Mouse (Mus musculus) intestine, embryonic 15.5 days (tissue): Measurements from ENCODE around the gene Gstp3. TPM values are rescaled to one million over a fixed set of nuclear protein-coding genes. Genes with fewer than 3 reads are reported as not detected.

Source experiments
- ATAC-seq: fragments of 200-750 bp; cut with Nextera tagmentation; 2 replicates; pipeline ENCODE4 v1.8.0; 2017; ENCODE audit warnings: moderate TSS enrichment, moderate library complexity
- H3K27ac ChIP-seq: fragments of 300-500 bp; sonication (generic); 2 replicates; pipeline ENCODE4 v1.5.1; 2015; ENCODE audit warnings: mild to moderate bottlenecking, inconsistent platforms
- H3K27me3 ChIP-seq: fragments of 300-500 bp; sonication (generic); replicated peaks from 2 replicates; pipeline ENCODE4 v1.6.1; 2015; ENCODE audit warnings: inconsistent platforms
- H3K36me3 ChIP-seq: fragments of 300-500 bp; sonication (generic); 2 replicates; pipeline ENCODE4 v1.6.1; 2015; ENCODE audit warnings: inconsistent platforms
- H3K4me1 ChIP-seq: fragments of 300-500 bp; sonication (generic); replicated peaks from 2 replicates; pipeline ENCODE4 v1.6.1; 2015; ENCODE audit warnings: inconsistent platforms
- H3K4me2 ChIP-seq: fragments of 300-500 bp; sonication (generic); replicated peaks from 2 replicates; pipeline ENCODE4 v1.6.1; 2015; ENCODE audit warnings: mild to moderate bottlenecking, inconsistent platforms
- H3K4me3 ChIP-seq: fragments of 300-500 bp; sonication (generic); replicated peaks from 2 replicates; pipeline ENCODE4 v1.5.1; 2015; ENCODE audit warnings: inconsistent platforms
- H3K9ac ChIP-seq: fragments of 300-500 bp; sonication (generic); 2 replicates; pipeline ENCODE4 v1.6.1; 2015; ENCODE audit warnings: inconsistent platforms
- H3K9me3 ChIP-seq: fragments of 300-500 bp; sonication (generic); 2 replicates; pipeline ENCODE4 v1.6.1; 2016; ENCODE audit warnings: inconsistent platforms
- WGBS: fragments of 180-500 bp; shearing (Covaris S2); methylation state at CpG from one replicate; pipeline ENCODE4 v1.1.7; 2015; 5-methylcytosine and 5-hydroxymethylcytosine counted together
- polyA plus RNA-seq: library from polyadenylated mRNA; unstranded; fragments of >200 nt; fragmentation: Nextera tagmentation; extraction: Ambion mirVana; gene quantifications from 2 replicates; pipeline ENCODE4 v1.2.1, GENCODE M21; 2015

Gstp3 gene
- polyA plus RNA-seq, 1 experiment from 2014 or later: 6.9 TPM

DNA sequence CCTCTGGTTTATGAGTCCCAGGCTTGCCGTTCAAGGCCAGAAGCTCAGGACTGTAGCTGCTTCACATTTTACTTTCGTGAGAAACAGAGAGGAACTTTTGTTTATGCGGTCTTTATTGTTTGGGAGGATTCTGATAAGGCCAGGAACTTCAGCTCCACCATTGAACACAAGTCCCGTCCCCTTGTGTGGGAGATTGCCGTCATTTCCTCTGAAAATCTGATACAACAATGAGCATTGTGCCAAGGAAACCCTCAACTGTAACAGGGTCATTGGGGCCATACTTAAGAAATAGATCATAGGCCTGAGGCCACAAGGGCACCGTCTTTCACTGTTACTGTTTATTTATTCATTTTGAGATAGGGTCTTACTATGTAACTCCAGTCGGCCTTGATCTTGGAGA lies 36.2 kb downstream of the Gstp3 start:
- 65% methylated on average over 7 of the region's 7 CpGs for WGBS

DNA sequence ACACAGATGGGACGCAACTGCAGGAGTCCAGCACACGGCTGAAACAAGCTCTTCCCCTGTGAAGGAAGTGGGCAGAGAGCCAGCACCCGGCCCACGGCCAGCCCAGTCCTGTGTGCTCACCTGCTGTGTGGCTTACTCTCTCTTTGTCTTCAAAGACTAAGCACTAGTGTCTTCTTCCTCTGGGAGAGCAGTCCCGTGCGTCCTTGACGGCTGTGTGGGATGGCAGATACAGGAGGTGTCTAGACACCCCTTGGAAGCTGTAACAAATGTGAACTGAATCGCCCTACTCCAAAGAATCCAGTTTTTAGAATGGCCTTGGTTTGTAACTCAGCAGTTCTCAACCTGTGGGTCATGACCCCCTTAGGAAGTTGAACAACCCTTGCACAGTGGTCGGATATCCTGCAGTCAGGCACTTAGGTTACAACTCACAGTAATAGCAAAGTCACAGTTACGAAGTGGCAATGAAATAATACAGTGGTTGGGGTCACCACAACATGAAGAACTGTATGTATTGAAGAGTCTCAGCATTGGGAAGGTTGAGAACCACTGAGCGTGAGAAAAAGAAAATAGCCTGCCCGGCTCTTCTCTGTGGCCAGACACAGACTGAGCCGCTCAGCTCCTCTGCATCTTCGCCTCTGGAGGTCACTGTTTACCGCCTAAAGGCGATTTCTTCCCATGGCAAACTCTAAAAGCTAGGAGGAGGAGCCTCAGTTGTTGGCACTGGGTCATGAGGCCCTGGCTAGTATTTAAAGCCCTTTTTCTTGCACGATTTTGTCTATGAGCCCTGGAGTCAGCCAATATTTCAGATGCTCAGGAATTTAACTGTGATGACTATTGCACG lies 40.4 kb downstream of the Gstp3 start:
- 31% methylated on average over 18 of the region's 18 CpGs for WGBS
- H3K27ac ChIP-seq: no peak overlapping the region
- H3K9ac ChIP-seq: no peak overlapping the region
- no peak overlapping the region for H3K4me3 ChIP-seq
- peak overlapping the region; percentile 2; the same call in 1 of the 2 replicates for H3K4me2 ChIP-seq
- ATAC-seq: peak; percentile 94
- H3K4me1 ChIP-seq: peaks cover 3% of the 10 kb centered on the region; the same call in 1 of the 2 replicates
- H3K27me3 ChIP-seq: no peaks in the 10 kb centered on the region
- H3K36me3 ChIP-seq: no peaks in the 10 kb centered on the region
- H3K9me3 ChIP-seq: no peaks in the 10 kb centered on the region

More for the DNA sequence above, 36.2 kb downstream of the Gstp3 start:
- Histone ChIP-seq H3K27ac (no peak overlapping the region), H3K9me3 (no peaks in the 10 kb centered on the region), H3K9ac (no peak overlapping the region), H3K36me3 (no peaks in the 10 kb centered on the region), H3K27me3 (no peaks in the 10 kb centered on the region), H3K4me3 (no peak overlapping the region), H3K4me1 (peaks cover 3% of the 10 kb centered on the region; the same call in 1 of the 2 replicates), H3K4me2 (no peak overlapping the region)
- ATAC-seq: no peak

DNA sequence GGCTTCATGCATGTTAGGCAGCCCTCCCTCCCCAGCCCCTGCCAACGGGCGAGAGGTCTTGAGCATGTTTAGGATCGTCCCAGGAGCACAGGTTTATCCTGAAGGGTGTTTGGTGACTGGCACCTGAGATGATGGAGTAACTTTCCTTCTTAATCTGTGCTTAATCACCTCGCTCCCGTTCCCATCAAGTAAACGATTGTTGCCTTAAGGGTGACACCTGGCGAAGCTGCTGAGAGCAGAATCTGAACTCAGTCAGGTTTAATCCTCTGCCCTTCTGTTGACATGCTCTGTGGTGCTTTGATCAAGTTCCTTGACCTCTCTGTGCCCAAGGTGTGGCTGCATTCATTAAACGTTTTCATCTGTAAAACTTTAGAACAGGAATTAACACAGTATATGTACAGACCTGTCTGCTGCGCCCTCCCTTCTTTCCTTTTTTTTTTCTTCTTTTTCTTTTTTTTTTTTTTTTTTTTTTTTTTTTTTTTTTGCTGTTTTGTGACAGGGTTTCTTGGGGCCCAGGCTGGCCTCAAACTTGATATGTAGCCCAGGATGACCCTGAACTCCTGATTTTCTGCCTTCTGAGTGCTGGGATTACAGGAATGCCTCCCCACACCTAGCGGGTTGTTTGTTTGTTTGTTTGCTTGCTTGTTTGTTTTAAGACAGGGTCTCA lies 41.3 kb downstream of the Gstp3 start:
- H3K4me1 ChIP-seq: peaks cover 3% of the 10 kb centered on the region; the same call in 1 of the 2 replicates
- WGBS: 66% methylated on average over 10 of the region's 10 CpGs
- H3K27ac ChIP-seq: no peak overlapping the region
- no peak for ATAC-seq
- no peak overlapping the region for H3K4me3 ChIP-seq
- H3K4me2 ChIP-seq: no peak overlapping the region
- H3K27me3 ChIP-seq: no peaks in the 10 kb centered on the region
- H3K9ac ChIP-seq: no peak overlapping the region
- no peaks in the 10 kb centered on the region for H3K9me3 ChIP-seq
- no peaks in the 10 kb centered on the region for H3K36me3 ChIP-seq

DNA sequence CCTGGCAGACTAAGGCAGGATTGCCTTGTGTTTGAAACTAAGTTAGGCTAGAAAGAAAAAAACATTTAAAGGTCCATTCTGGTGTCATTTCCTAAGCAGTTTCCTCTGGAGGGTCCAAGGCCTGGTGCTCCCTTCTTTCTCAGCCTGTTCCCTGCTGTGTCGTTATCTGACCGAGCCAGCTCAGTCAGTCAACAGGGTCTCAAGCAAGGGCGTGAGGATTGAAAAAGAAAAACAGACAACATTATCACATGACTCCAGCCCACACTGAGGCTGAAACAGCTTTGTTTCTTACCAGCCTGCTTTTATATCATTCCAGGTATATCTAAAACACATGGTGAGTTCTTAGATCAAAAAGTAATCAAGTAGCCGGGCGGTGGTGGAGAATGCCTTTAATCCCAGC lies 43.7 kb downstream of the Gstp3 start:
- Histone ChIP-seq H3K9ac (no peak overlapping the region), H3K4me1 (peaks cover 11% of the 10 kb centered on the region; the same call in 1 of the 2 replicates), H3K4me3 (no peak overlapping the region), H3K9me3 (no peaks in the 10 kb centered on the region), H3K27ac (no peak overlapping the region), H3K4me2 (no peak overlapping the region), H3K36me3 (0 out of 2 replicates have a peak, but pooled peaks cover 3% of the 10 kb centered on the region), H3K27me3 (no peaks in the 10 kb centered on the region)
- 66% methylated on average over 5 of the region's 5 CpGs for WGBS
- ATAC-seq: no peak

DNA sequence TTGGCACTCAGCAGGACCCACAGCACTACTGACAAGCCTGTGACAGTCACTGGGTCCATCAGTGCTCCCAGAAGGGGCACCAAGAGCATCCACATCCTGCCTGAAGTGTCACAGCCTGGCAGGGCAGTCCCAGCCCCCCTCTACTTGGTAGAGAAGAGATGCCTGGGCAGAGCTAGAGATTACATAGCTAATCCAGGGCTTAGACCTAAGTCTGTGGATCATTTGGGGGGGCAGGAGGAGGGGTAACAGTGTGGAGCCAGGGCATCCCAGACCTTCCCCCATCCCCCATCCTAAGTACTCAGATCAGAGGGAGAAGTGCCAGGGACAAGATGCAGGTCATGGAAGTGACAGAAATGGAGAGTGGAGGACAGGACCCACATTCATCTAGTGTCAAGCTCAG lies 44.6 kb downstream of the Gstp3 start:
- no peak for ATAC-seq
- H3K27ac ChIP-seq: no peak overlapping the region
- peaks cover 11% of the 10 kb centered on the region; the same call in 1 of the 2 replicates for H3K4me1 ChIP-seq
- H3K4me3 ChIP-seq: no peak overlapping the region
- H3K4me2 ChIP-seq: no peak overlapping the region
- H3K9me3 ChIP-seq: no peaks in the 10 kb centered on the region
- no peaks in the 10 kb centered on the region for H3K27me3 ChIP-seq
- H3K36me3 ChIP-seq: 0 out of 2 replicates have a peak, but pooled peaks cover 3% of the 10 kb centered on the region
- no peak overlapping the region for H3K9ac ChIP-seq

DNA sequence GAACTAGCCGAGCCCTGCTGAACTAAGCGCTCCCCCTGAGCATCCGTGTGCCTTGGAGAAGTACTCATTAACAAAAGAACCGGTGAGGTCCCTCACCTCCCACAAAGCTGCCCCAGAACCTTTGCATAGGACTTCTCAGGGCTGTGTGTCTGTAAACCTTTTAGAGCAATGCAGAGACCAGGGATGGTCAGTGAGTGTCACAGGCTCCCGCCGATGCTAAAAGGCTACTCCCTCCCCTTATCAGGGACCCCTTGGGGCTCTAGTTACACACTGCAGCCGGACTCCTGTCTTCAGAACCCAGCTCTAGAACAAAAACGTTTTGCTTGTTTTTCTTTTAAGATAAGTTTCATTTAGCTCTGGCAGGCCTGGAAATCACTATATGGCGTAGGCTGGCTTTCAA lies 46.3 kb downstream of the Gstp3 start:
- H3K27me3 ChIP-seq: no peaks in the 10 kb centered on the region
- peaks cover 15% of the 10 kb centered on the region for H3K36me3 ChIP-seq
- 15% methylated on average over 9 of the region's 9 CpGs for WGBS
- H3K9ac ChIP-seq: peak overlapping the region; percentile 44
- no peak overlapping the region for H3K27ac ChIP-seq
- no peaks in the 10 kb centered on the region for H3K9me3 ChIP-seq
- ATAC-seq: peak; percentile 48
- peaks cover 8% of the 10 kb centered on the region; the same call in 1 of the 2 replicates for H3K4me1 ChIP-seq
- H3K4me3 ChIP-seq: peak overlapping the region; percentile 80
- peak overlapping the region; percentile 65 for H3K4me2 ChIP-seq

DNA sequence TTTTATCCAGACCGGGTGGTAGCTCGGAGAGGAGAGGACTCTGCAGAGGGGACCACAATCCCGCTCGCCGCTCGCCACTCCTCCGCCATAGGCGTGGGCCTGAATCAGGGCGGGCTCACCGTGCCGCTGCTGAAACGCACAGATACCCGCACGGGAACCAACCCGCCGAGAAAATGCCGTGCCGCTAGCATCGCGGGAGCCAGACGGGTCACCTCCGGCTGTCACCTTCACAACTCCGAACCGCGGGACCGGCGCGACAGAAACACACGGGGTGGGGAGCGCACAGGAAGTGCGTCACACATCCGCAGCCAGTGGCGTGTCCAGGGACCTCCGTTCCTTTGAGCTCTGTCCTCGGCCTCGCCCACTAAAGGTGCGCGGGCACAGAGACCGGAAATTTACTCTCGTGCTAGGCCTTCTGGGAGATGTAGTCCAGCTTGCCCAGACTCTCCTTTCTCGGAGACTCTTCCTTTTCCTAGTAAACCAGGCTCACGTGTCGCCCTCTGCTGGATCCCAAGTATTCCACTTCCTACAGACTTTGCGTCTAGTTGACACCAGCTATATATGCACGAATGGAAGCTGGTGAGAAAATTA lies 46.8 kb downstream of the Gstp3 start, which contains the start of gene Ndufv1:
TSS of gene Ndufv1 (minus strand) at position 375 of the 591 bp plus-strand sequence.
- peak within 1 kb of the TSS; percentile 80 for H3K4me3 ChIP-seq
- peaks cover 20% of the 10 kb centered on the region for H3K36me3 ChIP-seq
- no peaks in the 10 kb centered on the region for H3K27me3 ChIP-seq
- H3K9ac ChIP-seq: peak within 1 kb of the TSS; percentile 69
- H3K4me1 ChIP-seq: peaks cover 8% of the 10 kb centered on the region; the same call in 1 of the 2 replicates
- under 1% methylated on average over 45 of the region's 45 CpGs for WGBS
- peak within 1 kb of the TSS; percentile 41; the same call in 1 of the 2 replicates for H3K27ac ChIP-seq
- no peaks in the 10 kb centered on the region for H3K9me3 ChIP-seq
- ATAC-seq: peak; percentile 99
- H3K4me2 ChIP-seq: peak within 1 kb of the TSS; percentile 65

DNA sequence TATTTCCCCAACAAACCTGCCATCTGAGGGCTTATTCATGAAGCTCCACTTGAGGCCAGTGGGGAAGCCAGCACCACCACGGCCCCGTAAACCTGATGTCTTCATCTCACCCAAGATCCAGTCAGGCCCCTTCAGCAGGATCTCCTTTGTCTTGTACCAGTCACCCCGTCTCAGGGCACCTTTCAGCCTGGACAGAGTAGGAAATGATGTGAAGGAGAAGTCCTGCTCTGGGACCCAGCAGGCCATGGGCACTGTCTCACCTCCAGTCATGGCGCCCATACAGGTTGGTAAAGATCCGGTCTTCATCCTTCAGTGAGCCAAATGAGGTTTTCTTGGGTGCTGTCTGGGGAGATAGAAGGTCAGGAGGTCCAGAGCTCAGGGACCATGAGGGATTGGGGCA lies 48.3 kb downstream of the Gstp3 start:
- H3K4me1 ChIP-seq: peaks cover 8% of the 10 kb centered on the region; the same call in 1 of the 2 replicates
- no peak overlapping the region for H3K4me3 ChIP-seq
- H3K27me3 ChIP-seq: no peaks in the 10 kb centered on the region
- H3K27ac ChIP-seq: no peak overlapping the region
- H3K9me3 ChIP-seq: no peaks in the 10 kb centered on the region
- WGBS: 93% methylated on average over 5 of the region's 5 CpGs
- ATAC-seq: no peak
- peak overlapping the region; percentile 60; the same call in 1 of the 2 replicates for H3K4me2 ChIP-seq
- no peak overlapping the region for H3K9ac ChIP-seq
- H3K36me3 ChIP-seq: peaks cover 27% of the 10 kb centered on the region

Other genes with a start within 250 kb of the Gstp3 start
- gene Chka, start 207.8 kb downstream of the Gstp3 start, polyA plus RNA-seq: 63.3 and 68.5 TPM in 2 replicates
- gene Tcirg1, start 152.4 kb downstream of the Gstp3 start, polyA plus RNA-seq: 50.9 and 56.3 TPM in 2 replicates
- 342 and 413 TPM in 2 replicates for gene Ndufs8, start 146.8 kb downstream of the Gstp3 start, polyA plus RNA-seq
- gene Aldh3b1, start 129.8 kb downstream of the Gstp3 start, polyA plus RNA-seq: 2.3 and 2.4 TPM in 2 replicates
- gene Unc93b1, start 124.4 kb downstream of the Gstp3 start, polyA plus RNA-seq: 20.2 and 21.8 TPM in 2 replicates
- not detected in 2 replicates for gene Aldh3b3, start 100.9 kb downstream of the Gstp3 start, polyA plus RNA-seq
- 0.78 and 0.84 TPM in 2 replicates for gene Aldh3b2, start 87.2 kb downstream of the Gstp3 start, polyA plus RNA-seq
- gene Acy3, start 73.0 kb downstream of the Gstp3 start, polyA plus RNA-seq: 12.8 and 14.2 TPM in 2 replicates
- gene Tbx10, start 66.8 kb downstream of the Gstp3 start, polyA plus RNA-seq: 0.35 and 0.38 TPM in 2 replicates
- gene Nudt8, start 59.0 kb downstream of the Gstp3 start, polyA plus RNA-seq: 33.8 and 35.9 TPM in 2 replicates
- gene Gm49405, start 58.9 kb downstream of the Gstp3 start, polyA plus RNA-seq: 2.1 and 2.6 TPM in 2 replicates
- 2.8 and 3.8 TPM in 2 replicates for gene Doc2g, start 56.3 kb downstream of the Gstp3 start, polyA plus RNA-seq
- gene Ndufv1, start 46.8 kb downstream of the Gstp3 start, polyA plus RNA-seq: 241 and 274 TPM in 2 replicates
- 973 and 1,014 TPM in 2 replicates for gene Gstp1, start 21.6 kb downstream of the Gstp3 start, polyA plus RNA-seq
- gene Gstp2, start 13.5 kb downstream of the Gstp3 start, polyA plus RNA-seq: 24.3 and 35.8 TPM in 2 replicates
- 1.7 and 2.8 TPM in 2 replicates for gene Cabp2, start 22.0 kb upstream of the Gstp3 start, polyA plus RNA-seq
- gene Cdk2ap2, start 37.6 kb upstream of the Gstp3 start, polyA plus RNA-seq: 127 and 147 TPM in 2 replicates
- gene Pitpnm1, start 40.4 kb upstream of the Gstp3 start, polyA plus RNA-seq: 13.8 and 20.9 TPM in 2 replicates
- gene Aip, start 66.3 kb upstream of the Gstp3 start, polyA plus RNA-seq: 75.0 and 80.7 TPM in 2 replicates
- gene Gpr152, start 80.2 kb upstream of the Gstp3 start, polyA plus RNA-seq: not detected in 2 replicates
- 0.09 and 0.19 TPM in 2 replicates for gene Cabp4, start 84.5 kb upstream of the Gstp3 start, polyA plus RNA-seq
- 207 and 214 TPM in 2 replicates for gene Coro1b, start 89.0 kb upstream of the Gstp3 start, polyA plus RNA-seq
- gene Ptprcap, start 94.0 kb upstream of the Gstp3 start, polyA plus RNA-seq: 3.9 and 5.4 TPM in 2 replicates
- 40.7 and 41.9 TPM in 2 replicates for gene Rps6kb2, start 103.8 kb upstream of the Gstp3 start, polyA plus RNA-seq
- 1.7 and 2.0 TPM in 2 replicates for gene Carns1, start 115.9 kb upstream of the Gstp3 start, polyA plus RNA-seq
- gene Tbc1d10c, start 131.7 kb upstream of the Gstp3 start, polyA plus RNA-seq: 3.5 TPM in 2 replicates
- 757 and 779 TPM in 2 replicates for gene Ppp1ca, start 132.5 kb upstream of the Gstp3 start, polyA plus RNA-seq
- gene Rad9a, start 142.1 kb upstream of the Gstp3 start, polyA plus RNA-seq: 29.3 and 30.5 TPM in 2 replicates
- 5.7 and 5.9 TPM in 2 replicates for gene Clcf1, start 154.7 kb upstream of the Gstp3 start, polyA plus RNA-seq
- not detected in 2 replicates for gene AC109138.7, start 154.8 kb upstream of the Gstp3 start, polyA plus RNA-seq
- 35.0 and 40.8 TPM in 2 replicates for gene Pold4, start 172.3 kb upstream of the Gstp3 start, polyA plus RNA-seq
- 22.2 and 24.8 TPM in 2 replicates for gene Ssh3, start 209.6 kb upstream of the Gstp3 start, polyA plus RNA-seq
- 5.3 and 5.7 TPM in 2 replicates for gene Ankrd13d, start 223.6 kb upstream of the Gstp3 start, polyA plus RNA-seq
- 18.2 and 18.3 TPM in 2 replicates for gene Grk2, start 246.7 kb upstream of the Gstp3 start, polyA plus RNA-seq